Mouse (Mus musculus) brain, adult 2 months (tissue): ENCODE results near the gene Atg4a.

Source experiments
- DNase-seq: peaks from one replicate; pipeline ENCODE4 v3.0.0; 2011; ENCODE audit warnings: low read depth, low spot score

Gene Atg4a

GRCm38 (mm10) chrX:141158160-141158559, 201.5 kb downstream of the Atg4a start:
- peak; percentile 34 for DNase-seq

GRCm38 (mm10) chrX:141160371-141160770, 203.7 kb downstream of the Atg4a start:
- DNase-seq, result no peak

- DNase-seq, result no peak
Observed at GRCm38 (mm10) chrX:141165067-141165466, 208.4 kb downstream of the Atg4a start.

GRCm38 (mm10) chrX:141175353-141175752, 218.6 kb downstream of the Atg4a start:
- DNase-seq, result peak; percentile 48

- no peak for DNase-seq
Observed at GRCm38 (mm10) chrX:141195036-141195435, 238.3 kb downstream of the Atg4a start.

GRCm38 (mm10) chrX:141198993-141199392, 242.3 kb downstream of the Atg4a start:
- DNase-seq, result peak; percentile 12

- DNase-seq, result peak; percentile 49
Observed at GRCm38 (mm10) chrX:141212802-141213201, 256.1 kb downstream of the Atg4a start.
